Mouse (Mus musculus): ENCODE measurements around the gene Gucy2e. TPM values are rescaled to one million over a fixed set of nuclear protein-coding genes. Genes with fewer than 3 reads are reported as not detected.
A peak's percentile ranks its signal among the peaks of the same experiment; 100 is the strongest.

Gucy2e gene
- polyA plus RNA-seq, 1 experiment, result not detected

GRCm38 (mm10) chr11:69197743-69198142 is 39.1 kb downstream of the Gucy2e start, which contains the start of gene Alox8:
Gene Alox8 (minus strand): TSS chr11:69197843.
- H3K4me1 ChIP-seq (ENCODE audit: control insufficient read depth, insufficient read depth, insufficient read length, low read length), result no peaks in the 10 kb centered on the region
- H3K36me3 ChIP-seq (ENCODE audit: control insufficient read depth, insufficient read depth, low read length), result no peaks in the 10 kb centered on the region
- H3K4me3 ChIP-seq (ENCODE audit: low read depth, low read length), result peak within 1 kb of the TSS; percentile 11
- TF ChIP-seq POLR2A (IDR thresholded peaks at IDR 0.05; ENCODE audit: low read depth, low read length), result no peak
- TF ChIP-seq CTCF (IDR thresholded peaks at IDR 0.05; ENCODE audit: extremely low read depth, insufficient read length, insufficient replicate concordance, low read depth, low read length), result no peak
- peaks cover 17% of the 10 kb centered on the region for H3K27me3 ChIP-seq (ENCODE audit: control insufficient read depth, insufficient read depth, low read length)
- WGBS, result 26% methylated on average over 6 of the region's 6 CpGs
- H3K27ac ChIP-seq (ENCODE audit: insufficient read depth, low read depth, low read length), result no peak within 1 kb of the TSS

GRCm38 (mm10) chr11:69197194-69197593 is 39.6 kb downstream of the Gucy2e start:
- H3K27me3 ChIP-seq (ENCODE audit: control insufficient read depth, insufficient read depth, low read length), result peaks cover 17% of the 10 kb centered on the region
- no peak overlapping the region for H3K27ac ChIP-seq (ENCODE audit: insufficient read depth, low read depth, low read length)
- H3K36me3 ChIP-seq (ENCODE audit: control insufficient read depth, insufficient read depth, low read length), result no peaks in the 10 kb centered on the region
- no peaks in the 10 kb centered on the region for H3K4me1 ChIP-seq (ENCODE audit: control insufficient read depth, insufficient read depth, insufficient read length, low read length)
- peak overlapping the region; percentile 11 for H3K4me3 ChIP-seq (ENCODE audit: low read depth, low read length)
- WGBS, result 1% methylated on average over 14 of the region's 14 CpGs
- TF ChIP-seq CTCF (IDR thresholded peaks at IDR 0.05; ENCODE audit: extremely low read depth, insufficient read length, insufficient replicate concordance, low read depth, low read length) (no peak), POLR2A (IDR thresholded peaks at IDR 0.05; ENCODE audit: low read depth, low read length) (no peak)

- Histone ChIP-seq H3K4me3 (ENCODE audit: low read depth, low read length) (no peak overlapping the region; the same call in 1 of the 2 replicates), H3K4me1 (ENCODE audit: control insufficient read depth, insufficient read depth, insufficient read length, low read length) (no peaks in the 10 kb centered on the region), H3K27ac (ENCODE audit: insufficient read depth, low read depth, low read length) (no peak overlapping the region), H3K36me3 (ENCODE audit: control insufficient read depth, insufficient read depth, low read length) (no peaks in the 10 kb centered on the region), H3K27me3 (ENCODE audit: control insufficient read depth, insufficient read depth, low read length) (peaks cover 17% of the 10 kb centered on the region)
- TF ChIP-seq POLR2A (IDR thresholded peaks at IDR 0.05; ENCODE audit: low read depth, low read length) (no peak), CTCF (IDR thresholded peaks at IDR 0.05; ENCODE audit: extremely low read depth, insufficient read length, insufficient replicate concordance, low read depth, low read length) (no peak)
- 8% methylated on average over 5 of the region's 5 CpGs for WGBS
Measured at GRCm38 (mm10) chr11:69196766-69197165, 40.1 kb downstream of the Gucy2e start.

- 4% methylated on average over 1 of the region's 1 CpGs for WGBS
- H3K27me3 ChIP-seq (ENCODE audit: control insufficient read depth, insufficient read depth, low read length), result peaks cover 15% of the 10 kb centered on the region
- H3K4me1 ChIP-seq (ENCODE audit: control insufficient read depth, insufficient read depth, insufficient read length, low read length), result no peaks in the 10 kb centered on the region
- TF ChIP-seq CTCF (IDR thresholded peaks at IDR 0.05; ENCODE audit: extremely low read depth, insufficient read length, insufficient replicate concordance, low read depth, low read length) (no peak), POLR2A (IDR thresholded peaks at IDR 0.05; ENCODE audit: low read depth, low read length) (no peak)
- no peaks in the 10 kb centered on the region for H3K36me3 ChIP-seq (ENCODE audit: control insufficient read depth, insufficient read depth, low read length)
- H3K4me3 ChIP-seq (ENCODE audit: low read depth, low read length), result no peak overlapping the region
- H3K27ac ChIP-seq (ENCODE audit: insufficient read depth, low read depth, low read length), result no peak overlapping the region
Measured at GRCm38 (mm10) chr11:69192840-69193239, 44.0 kb downstream of the Gucy2e start.

GRCm38 (mm10) chr11:69185936-69186335 is 50.9 kb downstream of the Gucy2e start:
- Histone ChIP-seq H3K27ac (ENCODE audit: insufficient read depth, low read depth, low read length) (no peak overlapping the region), H3K4me1 (ENCODE audit: control insufficient read depth, insufficient read depth, insufficient read length, low read length) (no peaks in the 10 kb centered on the region), H3K4me3 (ENCODE audit: low read depth, low read length) (no peak overlapping the region), H3K27me3 (ENCODE audit: control insufficient read depth, insufficient read depth, low read length) (no peaks in the 10 kb centered on the region), H3K36me3 (ENCODE audit: control insufficient read depth, insufficient read depth, low read length) (no peaks in the 10 kb centered on the region)
- TF ChIP-seq CTCF (IDR thresholded peaks at IDR 0.05; ENCODE audit: extremely low read depth, insufficient read length, insufficient replicate concordance, low read depth, low read length), result no peak
- no peak for TF ChIP-seq POLR2A (IDR thresholded peaks at IDR 0.05; ENCODE audit: low read depth, low read length)
- WGBS, result 78% methylated on average over 6 of the region's 6 CpGs

GRCm38 (mm10) chr11:69185031-69185430 is 51.8 kb downstream of the Gucy2e start:
- Histone ChIP-seq H3K4me3 (ENCODE audit: low read depth, low read length) (no peak overlapping the region), H3K27me3 (ENCODE audit: control insufficient read depth, insufficient read depth, low read length) (no peaks in the 10 kb centered on the region), H3K4me1 (ENCODE audit: control insufficient read depth, insufficient read depth, insufficient read length, low read length) (no peaks in the 10 kb centered on the region), H3K27ac (ENCODE audit: insufficient read depth, low read depth, low read length) (no peak overlapping the region), H3K36me3 (ENCODE audit: control insufficient read depth, insufficient read depth, low read length) (no peaks in the 10 kb centered on the region)
- TF ChIP-seq POLR2A (IDR thresholded peaks at IDR 0.05; ENCODE audit: low read depth, low read length) (no peak), CTCF (IDR thresholded peaks at IDR 0.05; ENCODE audit: extremely low read depth, insufficient read length, insufficient replicate concordance, low read depth, low read length) (no peak)
- WGBS, result 87% methylated on average over 5 of the region's 5 CpGs

- no peak overlapping the region for H3K27ac ChIP-seq (ENCODE audit: insufficient read depth, low read depth, low read length)
- 74% methylated on average over 4 of the region's 4 CpGs for WGBS
- no peaks in the 10 kb centered on the region for H3K36me3 ChIP-seq (ENCODE audit: control insufficient read depth, insufficient read depth, low read length)
- H3K4me1 ChIP-seq (ENCODE audit: control insufficient read depth, insufficient read depth, insufficient read length, low read length), result no peaks in the 10 kb centered on the region
- TF ChIP-seq POLR2A (IDR thresholded peaks at IDR 0.05; ENCODE audit: low read depth, low read length), result no peak
- no peak for TF ChIP-seq CTCF (IDR thresholded peaks at IDR 0.05; ENCODE audit: extremely low read depth, insufficient read length, insufficient replicate concordance, low read depth, low read length)
- no peaks in the 10 kb centered on the region for H3K27me3 ChIP-seq (ENCODE audit: control insufficient read depth, insufficient read depth, low read length)
- no peak overlapping the region for H3K4me3 ChIP-seq (ENCODE audit: low read depth, low read length)
Measured at GRCm38 (mm10) chr11:69180120-69180519, 56.7 kb downstream of the Gucy2e start.

Measured in small intestine, adult 2 months (tissue).